Mouse (Mus musculus) cerebellum, postnatal 10 days (tissue): ENCODE measurements around the gene Jagn1.

Experiments used
- DNase-seq, 2 experiments: peaks; one replicate each; pipeline ENCODE4 v3.0.0; 2021; ENCODE audit warnings: mixed read lengths in 2 of 2

The Jagn1 gene

DNA sequence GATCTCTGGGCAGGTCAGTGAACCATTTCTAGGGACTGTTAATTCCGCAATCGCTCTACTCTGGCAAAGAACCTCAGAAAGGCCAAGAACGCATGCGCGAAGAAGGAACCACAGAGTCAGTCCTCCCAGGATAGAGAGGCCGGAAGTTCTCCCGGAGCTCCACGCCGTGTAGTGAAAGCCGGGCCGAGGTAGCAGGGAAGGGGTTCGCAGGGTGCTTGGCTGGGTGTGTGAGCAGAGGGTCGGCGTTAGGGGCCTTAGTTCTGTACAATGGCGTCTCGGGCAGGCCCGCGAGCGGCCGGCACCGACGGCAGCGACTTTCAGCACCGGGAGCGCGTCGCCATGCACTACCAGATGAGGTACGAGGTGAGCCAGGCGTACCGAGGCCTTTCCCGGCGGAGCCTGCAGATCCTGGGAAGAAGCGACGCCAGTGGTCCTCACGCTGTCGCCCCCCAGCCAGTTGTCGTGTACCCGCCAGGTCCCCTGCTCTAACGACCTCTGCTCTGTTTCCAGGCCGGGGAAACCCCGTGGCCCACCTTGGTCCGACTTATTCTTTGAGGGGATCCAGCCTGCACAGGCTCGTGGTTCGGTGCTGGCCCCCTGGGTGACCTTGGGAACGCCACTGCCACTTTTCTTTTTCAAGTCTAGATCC lies at the start of gene Jagn1:
Gene Jagn1 (plus strand): TSS at position 128 of the 649 bp plus-strand sequence.
- DNase-seq = peak; percentile 91 to 95

DNA sequence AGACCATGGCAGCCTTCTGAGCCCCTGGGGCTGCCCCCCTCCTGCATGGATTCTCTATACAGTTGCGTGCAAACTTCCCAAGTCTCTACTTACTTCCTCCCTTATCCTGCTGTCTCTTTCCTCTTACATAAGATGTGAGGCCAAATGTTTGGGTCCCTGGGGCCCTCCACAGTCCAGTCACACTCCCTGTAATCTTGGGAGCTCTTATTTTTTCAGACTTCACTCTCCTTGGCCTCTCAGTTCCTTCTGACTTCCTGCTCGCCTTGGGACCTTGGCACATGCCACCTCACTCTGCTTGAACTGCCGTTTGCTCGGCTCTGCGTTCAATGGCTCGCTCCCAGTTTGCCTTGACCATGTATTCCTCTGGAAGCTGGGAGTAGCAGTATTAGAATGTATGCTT lies 48.4 kb upstream of the Jagn1 start:
- no peak for DNase-seq

DNA sequence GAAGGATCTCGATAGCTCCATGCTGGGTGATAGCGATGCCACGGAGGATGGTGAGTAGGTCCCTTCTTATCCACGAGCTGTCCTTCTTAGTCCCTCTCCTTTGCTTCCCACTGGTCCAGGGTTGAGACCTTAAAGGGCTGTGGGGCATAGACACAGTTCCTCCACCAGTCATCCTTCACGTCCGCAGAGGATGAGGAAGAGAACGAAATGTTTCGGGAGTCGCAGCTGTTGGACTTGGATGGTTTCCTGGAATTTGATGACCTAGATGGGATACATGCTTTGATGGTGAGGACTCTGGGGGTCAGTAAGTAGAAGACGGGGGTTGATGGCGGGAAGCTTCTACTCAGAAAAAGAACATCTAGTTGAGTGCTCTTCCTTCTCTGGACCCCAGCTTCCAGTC lies 47.6 kb upstream of the Jagn1 start:
- DNase-seq = no peak

DNA sequence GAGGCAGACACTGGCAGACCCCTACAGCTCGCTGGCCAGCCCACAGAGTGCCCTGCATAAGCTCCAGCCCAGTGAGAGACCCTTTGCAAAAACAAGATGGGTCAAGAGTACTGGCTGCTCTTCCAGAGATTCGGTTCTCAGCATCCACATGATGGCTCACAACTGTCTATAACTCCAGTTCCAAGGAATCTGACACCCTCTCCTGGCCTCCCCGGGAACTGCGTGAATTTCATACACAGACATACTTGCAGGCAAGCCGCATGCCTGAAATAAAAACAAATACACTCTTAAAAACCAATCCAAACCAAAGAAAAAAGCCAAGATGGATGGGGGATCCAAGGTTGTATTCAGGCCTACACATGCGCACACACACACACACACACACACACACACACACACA lies 46.9 kb upstream of the Jagn1 start:
- no peak for DNase-seq

DNA sequence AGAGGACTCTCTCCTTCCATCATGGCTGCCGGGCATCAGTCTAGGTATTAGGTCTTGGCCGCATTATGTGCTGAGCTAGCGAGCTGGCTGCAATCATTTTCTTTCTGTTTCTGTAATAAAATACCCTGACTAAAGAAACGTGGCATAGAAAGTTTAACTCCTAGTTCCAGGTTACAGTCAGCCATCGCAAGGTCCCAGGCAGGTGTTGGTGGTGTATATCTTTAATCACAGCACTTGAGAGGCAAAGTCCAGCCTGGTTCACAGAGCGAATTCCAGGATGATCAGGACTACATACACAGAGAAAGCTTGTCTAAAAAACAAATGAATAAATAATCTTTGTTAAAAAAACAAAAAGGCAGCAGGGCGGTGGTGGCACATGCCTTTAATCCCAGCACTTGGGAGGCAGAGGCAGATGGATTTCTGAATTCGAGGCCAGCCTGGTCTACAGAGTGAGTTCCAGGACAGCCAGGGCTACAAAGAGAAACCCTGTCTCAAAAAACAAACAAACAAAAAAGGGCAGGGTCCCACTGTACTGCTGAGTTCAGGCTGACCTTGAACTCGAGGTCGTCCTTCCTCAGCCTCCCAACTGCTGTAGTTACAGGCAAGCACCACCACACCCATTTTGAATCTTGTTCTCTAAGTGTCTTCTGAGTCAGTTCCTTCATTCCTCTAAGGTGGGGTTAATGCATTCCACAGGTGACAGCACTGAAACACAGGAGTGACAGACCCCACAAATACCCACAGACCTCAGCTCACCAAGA lies 45.9 kb upstream of the Jagn1 start:
- no peak for DNase-seq

DNA sequence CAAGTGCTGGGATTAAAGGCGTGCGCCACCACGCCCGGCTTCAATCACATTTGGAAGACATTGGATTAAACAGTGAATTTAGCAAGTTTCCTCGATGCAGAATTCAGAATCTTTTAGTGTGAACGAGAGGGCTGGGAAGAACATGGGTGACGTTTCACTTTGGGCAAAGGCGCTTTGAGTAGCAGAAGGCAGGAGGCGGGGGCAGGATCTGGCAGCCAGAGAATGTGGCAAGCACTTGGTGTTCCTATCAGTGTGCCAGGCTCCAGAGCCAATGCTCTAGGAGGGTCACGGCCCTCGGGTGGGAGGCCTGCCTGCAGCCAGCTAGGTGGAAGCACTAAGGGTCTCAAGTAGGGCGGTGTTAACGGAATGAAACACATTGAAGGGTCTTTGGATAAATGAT lies 40.3 kb upstream of the Jagn1 start:
- DNase-seq = peak; percentile 70

DNA sequence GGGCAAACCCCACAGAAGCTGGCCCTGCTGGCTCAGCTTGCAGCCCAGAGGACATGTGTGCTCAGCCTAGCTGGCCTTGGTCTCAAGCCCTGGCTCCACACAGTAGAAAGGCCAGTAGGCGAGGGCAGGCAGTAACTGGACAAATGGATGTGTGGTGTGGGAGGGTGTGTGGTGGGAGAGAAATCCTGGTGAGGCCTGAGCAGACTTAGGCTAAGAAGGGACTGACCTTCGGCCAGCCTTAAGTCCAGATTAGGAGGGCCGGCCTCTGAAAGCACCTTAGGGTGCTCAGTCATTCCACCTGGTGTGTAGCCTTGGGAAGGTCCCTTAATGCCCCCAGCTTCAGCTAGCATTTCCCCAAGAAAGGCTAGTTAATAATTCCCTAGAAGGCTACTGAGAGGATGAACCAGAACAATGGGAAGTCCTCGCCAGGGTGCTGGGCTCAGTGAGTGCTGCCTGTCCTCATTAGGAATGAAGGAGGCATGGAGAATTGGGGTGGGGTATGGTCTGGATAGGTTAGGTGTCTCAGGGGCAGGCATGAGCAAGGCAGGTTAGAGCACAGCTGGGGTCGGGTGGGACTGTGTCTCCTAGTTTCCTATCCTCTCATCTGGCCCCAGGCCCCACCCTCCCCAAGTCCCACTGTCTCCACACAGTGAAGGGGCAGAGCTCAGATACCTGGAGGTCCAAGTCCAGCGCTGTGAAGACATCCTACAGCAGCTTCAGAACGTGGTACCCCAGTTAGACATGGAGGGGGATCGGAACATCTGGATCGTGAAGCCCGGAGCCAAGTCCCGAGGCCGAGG lies 37.5 kb upstream of the Jagn1 start:
- peak; percentile 28 to 34 for DNase-seq

DNA sequence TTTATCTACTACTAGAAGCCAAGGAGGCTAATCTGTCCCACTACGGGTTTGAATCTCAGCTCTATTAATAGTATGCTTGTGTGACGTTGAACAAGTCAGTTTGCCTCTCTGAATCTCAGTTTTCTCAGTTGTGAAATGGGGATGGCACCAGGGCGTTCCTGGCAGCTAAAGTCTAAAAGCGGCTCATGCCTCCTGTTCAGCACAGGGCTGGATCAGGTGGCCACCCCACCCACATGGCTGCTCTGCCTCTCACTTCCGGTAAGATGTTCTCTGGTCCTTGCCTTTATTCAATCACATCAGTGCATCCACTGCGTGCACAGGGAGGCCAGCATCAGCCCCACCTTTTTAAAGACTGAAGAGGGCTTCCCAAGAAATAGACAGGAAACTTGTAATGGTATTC lies 36.9 kb upstream of the Jagn1 start:
- no peak for DNase-seq

DNA sequence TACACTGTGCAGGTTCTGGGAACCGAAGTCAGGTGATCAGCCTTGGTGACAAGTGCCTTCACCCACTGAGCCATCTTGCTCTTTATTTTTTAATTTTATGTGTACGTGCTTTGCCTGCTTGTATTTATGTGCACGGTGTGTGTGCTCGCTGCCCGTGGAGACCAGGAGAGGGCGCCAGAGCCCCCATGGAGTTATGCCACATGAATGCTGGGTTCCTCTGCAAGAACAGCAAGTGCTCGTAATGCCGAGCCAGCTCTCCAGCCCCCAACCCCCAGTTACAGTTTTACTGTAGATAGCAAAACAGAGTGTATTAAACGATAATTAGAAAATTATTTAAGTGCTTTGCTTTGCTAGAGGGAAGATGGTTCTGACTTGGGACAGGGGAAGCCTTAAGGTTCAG lies 35.7 kb upstream of the Jagn1 start:
- DNase-seq = peak in 1 of 2 experiments; percentile 49

DNA sequence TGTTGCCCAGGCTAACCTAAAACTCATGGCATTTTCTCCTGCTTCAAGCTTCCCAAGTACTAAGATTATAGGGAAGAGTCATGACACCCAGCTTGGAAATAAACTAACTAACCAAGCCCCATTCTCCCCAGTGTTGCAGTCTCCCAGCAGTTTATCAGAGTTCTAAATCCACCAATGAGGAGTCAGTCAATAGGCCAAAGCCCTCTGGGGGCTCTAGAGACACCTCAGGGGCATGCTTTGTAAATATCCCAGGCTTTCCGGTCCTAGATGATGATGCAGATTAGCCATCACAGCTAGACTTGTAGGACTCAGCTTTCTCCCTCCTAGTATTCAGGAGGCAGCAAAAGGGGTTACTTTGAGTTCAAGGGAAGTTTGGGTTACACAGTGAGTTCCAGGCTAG lies 32.4 kb upstream of the Jagn1 start:
- no peak for DNase-seq

DNA sequence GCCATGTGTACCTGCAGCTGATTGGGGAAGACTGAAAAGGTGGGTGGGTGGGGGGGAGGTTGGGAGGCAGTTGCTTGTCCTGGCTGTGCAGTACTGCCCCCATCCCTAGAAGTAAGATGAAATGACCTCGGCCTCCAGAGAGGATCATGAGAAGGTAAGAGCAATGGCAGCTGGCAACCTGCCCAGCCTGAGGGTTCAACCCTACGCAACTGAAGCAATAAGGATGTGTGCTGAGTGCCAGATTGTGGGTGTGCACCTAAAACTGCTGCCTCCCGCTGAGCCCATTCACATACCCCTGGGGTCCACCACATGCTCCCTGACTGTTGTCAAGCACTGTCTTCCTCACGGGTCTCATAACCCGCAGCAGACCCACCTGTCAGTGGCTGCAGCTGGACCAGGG lies 26.0 kb upstream of the Jagn1 start:
- DNase-seq = peak; percentile 30 to 38

DNA sequence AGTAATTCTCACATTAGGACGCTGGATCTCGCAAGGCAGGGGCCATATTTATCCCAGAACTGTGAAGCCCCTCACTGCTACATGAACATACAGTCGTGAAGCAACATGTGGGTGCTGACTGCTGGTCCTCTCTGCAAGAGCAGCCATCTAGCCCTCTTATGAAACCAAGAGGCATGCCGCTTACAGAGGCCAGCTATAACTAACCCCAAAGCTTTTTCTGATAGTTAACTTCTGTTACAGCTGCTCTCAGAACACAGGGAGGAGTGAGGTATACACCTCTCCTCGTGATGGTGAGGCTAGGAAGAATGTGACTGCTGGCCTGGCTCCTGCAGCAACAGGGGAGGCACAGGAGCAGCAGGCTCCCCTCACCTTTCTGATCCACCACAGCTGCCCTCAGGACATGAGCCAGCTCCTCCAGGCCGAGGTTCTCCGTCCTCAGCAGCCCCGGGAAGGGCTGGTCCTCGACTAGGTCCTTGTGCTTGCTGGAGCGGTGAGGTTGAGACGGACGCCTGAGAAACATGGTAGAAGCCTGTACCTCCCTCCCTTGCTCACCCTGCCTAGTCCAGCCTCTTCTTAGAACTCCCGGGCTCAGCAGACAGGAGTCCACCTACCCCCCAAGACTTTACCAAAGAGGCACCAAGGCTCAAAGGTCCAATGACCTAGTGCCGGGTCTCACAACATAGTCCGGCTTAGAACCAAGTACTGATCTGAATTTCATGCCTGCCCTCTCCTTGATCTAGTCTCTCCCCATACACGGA lies 23.7 kb upstream of the Jagn1 start:
- peak in 1 of 2 experiments; percentile 63 for DNase-seq

DNA sequence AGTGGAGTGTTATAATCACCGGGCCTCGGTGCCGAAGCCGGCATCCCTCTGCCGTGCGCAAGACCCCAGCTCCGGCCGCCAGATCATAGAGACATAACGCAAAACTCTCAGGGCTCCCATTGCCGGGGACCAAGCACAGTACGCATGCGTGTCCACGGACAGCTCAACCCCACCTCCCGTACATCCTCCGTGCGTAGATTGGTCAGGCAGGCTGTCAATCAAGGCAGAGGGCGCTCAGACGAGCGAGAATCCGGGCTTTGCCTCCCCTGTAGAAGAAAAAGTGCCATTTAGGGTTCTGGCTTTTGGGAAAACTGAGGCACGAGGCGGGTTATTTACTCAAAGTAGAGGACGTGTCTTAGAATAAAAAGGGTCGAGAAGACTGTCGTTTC lies 23.2 kb upstream of the Jagn1 start, which contains the start of gene Rpusd3:
Gene Rpusd3 (minus strand): TSS at position 142 of the 389 bp plus-strand sequence.
- peak; percentile 100 for DNase-seq

DNA sequence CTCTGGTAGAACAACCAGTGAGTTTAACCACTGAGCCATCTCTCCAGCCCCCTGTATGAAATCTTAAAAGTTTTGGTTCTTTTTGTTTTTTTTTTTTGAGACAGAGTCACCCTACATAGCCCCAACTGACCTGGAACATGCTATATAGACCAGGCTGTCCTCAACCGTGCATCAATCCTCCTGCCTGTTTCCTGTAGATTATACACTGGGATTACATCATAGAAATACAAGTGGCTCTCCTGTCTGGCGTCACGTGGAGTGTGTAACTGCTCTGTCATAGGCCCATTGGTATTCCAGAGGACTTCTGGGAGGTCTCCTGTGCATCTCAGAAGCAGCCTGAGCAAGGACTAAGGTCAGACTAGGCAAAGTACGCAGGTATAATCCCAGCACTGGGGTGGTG lies 19.4 kb upstream of the Jagn1 start:
- no peak for DNase-seq

DNA sequence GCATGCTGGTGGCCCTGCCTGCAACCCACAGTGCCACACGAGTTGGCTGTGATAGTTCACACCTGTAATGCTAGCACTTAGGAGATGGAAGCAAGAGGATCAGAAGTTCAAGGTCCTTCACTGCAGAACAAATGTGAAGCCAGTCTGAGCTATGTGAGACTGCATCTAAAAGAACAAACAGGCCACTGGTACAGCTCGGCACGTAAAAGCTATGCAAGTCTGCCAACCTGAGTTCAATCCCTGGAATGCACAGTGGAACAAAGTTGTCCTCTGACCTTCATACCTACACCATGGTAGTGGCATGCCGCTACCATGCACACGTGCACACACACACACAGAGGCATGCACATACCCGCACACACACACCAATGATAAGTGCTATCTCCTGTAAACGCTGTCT lies 18.2 kb upstream of the Jagn1 start:
- DNase-seq = peak; percentile 33 to 36

DNA sequence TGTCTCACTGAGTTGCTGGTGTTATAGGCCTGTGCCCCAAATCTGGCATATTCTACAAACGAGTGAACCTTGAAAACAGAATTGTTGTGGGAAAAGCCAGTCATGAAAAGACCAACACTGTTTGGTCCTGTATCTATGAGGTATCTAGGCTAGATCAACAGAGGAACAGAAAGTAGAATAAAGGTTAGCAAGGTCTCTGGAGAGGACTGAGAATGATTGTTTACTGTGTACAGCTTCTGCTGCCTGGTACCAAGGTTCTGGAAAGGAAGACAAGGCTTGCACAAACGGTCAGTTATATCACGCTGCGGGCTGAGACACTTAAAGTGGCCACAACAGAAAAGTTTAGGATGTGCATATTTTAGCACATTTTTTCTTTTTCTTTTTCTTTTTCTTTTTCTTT lies 15.7 kb upstream of the Jagn1 start:
- DNase-seq = no peak

DNA sequence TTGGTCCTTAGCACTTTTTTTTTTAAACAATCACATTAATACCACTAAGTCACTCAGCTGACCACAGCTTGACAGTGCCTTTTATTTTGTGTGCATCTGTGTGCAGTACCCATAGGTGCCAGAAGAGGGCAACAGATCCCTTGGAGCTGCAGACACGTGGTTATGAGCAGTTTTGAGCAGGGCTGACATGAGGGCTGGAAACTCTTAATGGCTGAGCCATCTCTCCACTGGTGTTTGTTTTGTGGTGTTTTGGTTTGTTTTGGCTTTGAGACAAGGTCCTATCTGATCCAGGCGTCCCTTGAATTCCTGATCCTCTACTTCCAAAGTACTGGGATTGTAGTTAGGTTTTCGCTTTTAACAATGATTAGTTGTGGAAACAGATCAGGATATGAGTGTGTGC lies 15.0 kb upstream of the Jagn1 start:
- DNase-seq = peak; percentile 70 to 82

DNA sequence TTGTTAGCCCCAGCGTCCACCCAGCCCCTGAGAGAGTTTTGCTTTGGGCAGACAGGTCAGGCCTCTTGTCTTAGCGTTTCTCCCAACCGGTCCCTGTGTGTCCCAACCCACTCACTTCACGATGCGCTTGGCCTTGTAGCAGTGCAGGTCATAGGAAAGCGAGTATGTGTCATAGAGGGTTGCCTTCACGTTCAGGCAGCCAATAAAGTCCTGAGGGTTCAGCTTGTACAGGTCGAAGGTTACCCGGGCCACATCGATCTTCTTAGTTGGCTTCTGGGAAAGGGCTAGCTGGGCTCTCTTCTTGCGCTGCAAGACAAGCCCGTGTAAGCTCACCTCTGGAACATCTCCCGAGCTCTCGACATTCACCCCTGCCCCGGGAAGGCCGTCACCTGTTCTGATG lies 14.4 kb upstream of the Jagn1 start:
- no peak for DNase-seq

DNA sequence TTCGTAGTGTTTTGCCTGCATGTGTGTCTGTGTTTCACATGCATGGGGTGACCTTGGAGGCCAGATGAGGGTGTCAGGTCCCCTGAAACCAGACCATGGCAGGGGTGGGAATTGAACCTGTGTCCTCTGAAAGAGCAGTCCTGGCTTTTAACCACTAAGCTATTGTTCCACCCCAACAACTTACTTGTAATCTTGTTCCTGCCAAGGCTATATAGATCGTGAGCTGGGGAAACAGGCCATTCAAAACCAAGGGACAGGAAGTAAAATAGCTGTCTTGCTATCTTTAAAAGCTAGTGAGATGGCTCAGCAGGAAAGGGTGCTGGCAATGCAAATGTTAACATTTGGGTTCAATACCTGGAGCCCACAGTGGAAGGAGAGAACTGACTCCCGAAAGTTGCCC lies 12.4 kb upstream of the Jagn1 start:
- no peak for DNase-seq

DNA sequence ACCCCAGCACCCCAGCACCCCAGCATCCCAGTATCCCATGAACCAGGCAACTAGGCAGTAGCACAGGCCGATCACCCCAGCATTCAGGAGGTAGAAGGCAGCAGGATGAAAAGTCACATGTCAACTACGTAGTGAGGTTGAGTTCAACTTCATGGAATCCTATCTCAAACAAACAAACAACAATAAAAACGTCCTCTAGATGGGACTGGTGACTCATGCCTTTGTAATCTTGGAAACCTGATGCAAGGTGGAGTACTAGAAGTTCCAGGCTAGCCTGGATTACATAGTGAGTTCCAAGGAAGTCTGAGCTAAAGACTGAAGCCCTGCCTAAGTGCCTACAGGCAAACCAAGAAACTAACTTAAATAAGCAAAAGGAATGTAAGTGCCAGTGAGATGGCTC lies 11.5 kb upstream of the Jagn1 start:
- no peak for DNase-seq

DNA sequence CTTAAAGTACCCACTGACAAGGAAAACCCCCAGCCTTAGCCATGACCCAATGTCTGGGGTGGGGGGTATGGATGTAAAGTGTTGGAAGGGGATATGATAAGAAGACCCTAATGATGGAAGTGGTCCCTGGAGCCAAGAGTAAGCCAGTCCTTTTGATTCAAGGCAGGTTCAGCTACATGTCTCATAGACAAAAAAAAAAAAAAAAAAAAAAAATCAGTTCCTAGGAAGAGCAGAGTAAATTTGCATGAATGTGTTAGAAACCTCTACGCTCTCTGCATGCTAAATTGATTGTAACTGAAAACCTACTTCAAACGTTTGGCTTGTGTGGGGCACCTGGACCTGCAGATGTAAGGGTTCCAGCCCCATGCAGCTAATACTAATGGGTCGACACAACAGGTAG lies 10.6 kb upstream of the Jagn1 start:
- no peak for DNase-seq

DNA sequence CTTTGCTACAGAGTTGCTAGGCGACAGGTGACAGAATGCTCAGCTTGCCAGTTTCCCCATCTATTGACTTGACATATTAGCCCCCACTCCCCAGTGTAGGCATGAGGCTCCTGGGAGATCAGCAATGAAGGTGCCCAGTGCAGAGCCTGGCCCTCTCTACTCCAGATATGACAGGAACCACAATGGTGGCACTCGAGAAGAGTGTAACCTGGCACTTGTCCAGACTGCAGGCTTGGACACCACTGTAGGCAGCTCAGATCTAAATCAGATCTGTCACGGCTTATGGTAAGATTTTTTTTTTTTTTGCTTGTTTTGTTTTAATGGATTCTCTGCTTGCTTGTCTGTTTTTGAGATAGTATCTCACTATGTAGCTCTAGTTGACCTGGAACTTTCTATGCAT lies 8.7 kb upstream of the Jagn1 start:
- DNase-seq = peak in 1 of 2 experiments; percentile 19

DNA sequence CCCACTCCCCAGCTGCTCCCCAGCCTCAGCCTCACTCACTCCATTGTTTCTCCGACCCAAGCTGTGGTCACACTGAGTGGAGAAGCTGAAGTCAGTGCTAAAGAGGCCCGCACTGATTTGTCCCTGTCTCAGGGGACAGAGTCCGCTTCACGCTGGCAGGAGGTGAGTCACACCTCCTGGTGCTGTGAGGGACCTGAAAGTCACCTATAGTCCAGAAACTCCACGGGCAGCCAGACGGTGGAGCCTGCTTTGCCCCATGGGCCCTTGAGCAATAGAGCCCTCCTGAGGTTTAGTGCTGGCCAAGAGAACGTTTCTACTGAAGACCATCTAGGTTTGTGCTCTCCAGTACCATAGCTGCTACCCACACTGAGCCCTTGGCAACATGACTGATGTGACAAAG lies 7.7 kb upstream of the Jagn1 start:
- DNase-seq = no peak
